Mouse (Mus musculus) intestine, embryonic 16.5 days (tissue): ENCODE results near the gene Krt17. TPM values are rescaled to one million over a fixed set of nuclear protein-coding genes. Genes with fewer than 3 reads are reported as not detected.
"Not testable (repeated sequence)": the region's sequence is repeated elsewhere in the genome, so short reads cannot be mapped to it uniquely, and the experiment has no call there.

Source experiments
- ATAC-seq: fragments of 200-750 bp; cut with Nextera tagmentation; 2 replicates; pipeline ENCODE4 v1.8.0; 2017; ENCODE audit warnings: moderate TSS enrichment, moderate library complexity
- H3K27ac ChIP-seq: fragments of 300-500 bp; sonication (generic); 2 replicates; pipeline ENCODE4 v1.5.1; 2014; ENCODE audit warnings: mild to moderate bottlenecking, low read length
- H3K27me3 ChIP-seq: fragments of 300-500 bp; sonication (generic); replicated peaks from 2 replicates; pipeline ENCODE4 v1.6.1; 2014; ENCODE audit warnings: low read length, control low read depth, mixed read lengths; ENCODE audit not compliant: control insufficient read depth, insufficient read depth
- H3K36me3 ChIP-seq: fragments of 300-500 bp; sonication (generic); 2 replicates; pipeline ENCODE4 v1.6.1; 2014; ENCODE audit warnings: low read length, control low read depth; ENCODE audit not compliant: control insufficient read depth, insufficient read depth
- H3K4me1 ChIP-seq: fragments of 300-500 bp; sonication (generic); 2 replicates; pipeline ENCODE4 v1.6.1; 2014; ENCODE audit warnings: low read length, control low read depth, mixed read lengths; ENCODE audit not compliant: control insufficient read depth, insufficient read depth
- H3K4me2 ChIP-seq: fragments of 300-500 bp; sonication (generic); 2 replicates; pipeline ENCODE4 v1.6.1; 2014; ENCODE audit warnings: low read depth, low read length, control low read depth
- H3K4me3 ChIP-seq: fragments of 300-500 bp; sonication (generic); 2 replicates; pipeline ENCODE4 v1.5.1; 2014; ENCODE audit warnings: mild to moderate bottlenecking, low read length
- H3K9ac ChIP-seq: fragments of 300-500 bp; sonication (generic); 2 replicates; pipeline ENCODE4 v1.6.1; 2014; ENCODE audit warnings: low read depth, low read length
- H3K9me3 ChIP-seq: fragments of 300-500 bp; sonication (generic); 2 replicates; pipeline ENCODE4 v1.6.1; 2016; ENCODE audit warnings: low read length, control low read depth; ENCODE audit not compliant: control insufficient read depth
- whole genome bisulfite sequencing: fragments of 180-500 bp; shearing (Covaris S2); extraction: QIAGEN DNeasy Blood & Tissue Kit; methylation state at CpG from one replicate; pipeline ENCODE4 v1.1.7; 2014; 5-methylcytosine and 5-hydroxymethylcytosine counted together
- polyA plus RNA-seq: library from polyadenylated mRNA; unstranded; fragments of >200 nt; fragmentation: Nextera tagmentation; extraction: Ambion mirVana; gene quantifications from 2 replicates; pipeline ENCODE4 v1.2.1, GENCODE M21; 2015

Krt17 gene
- 11.5 and 11.8 TPM in 2 replicates for polyA plus RNA-seq

DNA sequence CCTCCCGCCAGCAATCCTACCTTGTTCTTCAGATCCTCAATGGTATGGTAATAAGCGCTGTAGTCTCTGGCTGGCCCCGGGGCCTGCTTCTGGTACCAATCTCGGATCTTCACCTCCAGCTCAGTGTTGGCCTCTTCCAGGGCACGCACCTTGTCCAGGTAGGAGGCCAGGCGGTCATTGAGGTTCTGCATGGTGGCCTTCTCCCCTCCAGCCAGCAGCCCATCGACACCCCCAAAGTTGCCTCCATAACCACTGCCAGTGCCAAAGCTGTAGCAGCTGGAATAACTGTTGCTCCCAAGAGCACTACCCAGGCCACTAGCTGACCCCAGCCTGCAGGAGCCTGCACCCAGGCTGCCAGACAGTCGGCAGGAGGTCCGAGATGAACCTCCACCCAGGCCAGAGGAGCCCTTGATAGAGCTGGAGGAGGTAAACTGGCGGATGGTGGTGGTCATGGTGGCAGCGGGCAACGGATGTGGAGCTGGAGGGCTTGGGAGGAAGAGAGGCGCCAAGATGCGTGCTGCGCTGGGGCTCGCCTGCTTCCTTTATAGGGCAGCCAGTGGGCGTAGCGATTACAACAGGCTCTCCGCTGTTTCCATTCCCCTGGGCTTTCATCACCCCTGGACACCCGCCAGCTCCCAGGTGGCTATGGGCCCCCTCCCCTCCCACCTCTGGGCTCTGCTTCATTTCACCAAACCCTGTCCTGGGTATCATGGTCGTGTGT, at the start of gene Krt17:
TSS of gene Krt17 (minus strand) at position 516 of the 721 bp plus-strand sequence.
- H3K4me3 ChIP-seq, result no peak within 1 kb of the TSS
- H3K9me3 ChIP-seq, result no peaks in the 10 kb centered on the region
- no peaks in the 10 kb centered on the region for H3K4me1 ChIP-seq
- no peaks in the 10 kb centered on the region for H3K36me3 ChIP-seq
- H3K27ac ChIP-seq, result no peak within 1 kb of the TSS
- H3K4me2 ChIP-seq, result no peak within 1 kb of the TSS
- no peaks in the 10 kb centered on the region for H3K27me3 ChIP-seq
- ATAC-seq, result no peak
- 81% methylated on average over 21 of the region's 21 CpGs for WGBS
- no peak within 1 kb of the TSS for H3K9ac ChIP-seq

DNA sequence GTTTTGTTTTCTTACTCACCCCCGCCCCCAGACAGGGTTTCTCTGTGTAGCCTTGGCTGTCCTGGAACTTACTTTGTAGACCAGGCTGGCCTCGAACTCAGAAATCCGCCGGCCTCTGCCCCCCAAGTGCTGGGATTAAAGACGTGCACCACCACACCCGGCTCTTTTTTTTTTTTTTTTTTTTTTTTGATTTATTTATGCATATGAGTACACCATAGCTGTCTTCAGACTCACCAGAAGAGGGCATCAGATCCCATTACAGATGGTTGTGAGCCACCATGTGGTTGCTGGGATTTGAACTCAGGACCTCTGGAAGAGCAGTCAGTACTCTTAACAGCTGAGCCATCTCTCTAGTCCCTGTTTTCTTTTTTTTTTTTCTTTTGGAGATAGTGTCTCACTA, 47.8 kb upstream of the Krt17 start:
- WGBS, result 87% methylated on average over 6 of the region's 6 CpGs
- H3K9me3 ChIP-seq, H3K9ac ChIP-seq, H3K27ac ChIP-seq, H3K36me3 ChIP-seq, H3K4me1 ChIP-seq, H3K4me2 ChIP-seq, H3K4me3 ChIP-seq, H3K27me3 ChIP-seq, ATAC-seq: not testable (repeated sequence)

- no peak for ATAC-seq
- Histone ChIP-seq H3K36me3 (no peaks in the 10 kb centered on the region), H3K27me3 (no peaks in the 10 kb centered on the region), H3K9ac (no peak overlapping the region), H3K9me3 (no peaks in the 10 kb centered on the region), H3K4me1 (no peaks in the 10 kb centered on the region), H3K4me2 (no peak overlapping the region), H3K4me3 (no peak overlapping the region), H3K27ac (no peak overlapping the region)
- WGBS, result 81% methylated on average over 5 of the region's 5 CpGs
Observed at GRCm38 (mm10) chr11:100307900-100308299, 47.1 kb upstream of the Krt17 start.

DNA sequence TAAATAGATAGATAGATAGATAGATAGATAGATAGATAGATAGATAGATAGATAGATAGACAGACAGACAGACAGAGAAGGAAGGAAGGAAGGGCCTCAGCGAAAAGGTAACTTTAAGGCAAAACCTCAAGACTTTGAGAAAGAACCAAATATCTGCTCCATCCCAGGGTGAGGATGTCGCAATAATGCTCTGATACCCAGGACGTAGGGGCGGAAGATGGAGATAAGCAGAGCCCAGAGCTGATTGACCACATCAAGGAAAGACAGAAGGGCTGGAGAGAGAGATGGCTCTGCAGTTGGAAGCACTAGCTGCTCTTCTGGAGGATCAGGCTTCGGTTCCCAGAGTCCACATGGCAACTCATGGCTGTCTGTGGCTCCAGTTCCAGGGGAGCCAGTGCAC, 40.5 kb upstream of the Krt17 start:
- no peak overlapping the region for H3K4me2 ChIP-seq
- no peak overlapping the region for H3K9ac ChIP-seq
- ATAC-seq, result no peak
- no peak overlapping the region for H3K27ac ChIP-seq
- H3K4me3 ChIP-seq, result no peak overlapping the region
- H3K4me1 ChIP-seq, result 0 out of 2 replicates have a peak, but pooled peaks cover 5% of the 10 kb centered on the region
- H3K9me3 ChIP-seq, result no peaks in the 10 kb centered on the region
- H3K36me3 ChIP-seq, result no peaks in the 10 kb centered on the region
- 74% methylated on average over 5 of the region's 5 CpGs for WGBS
- no peaks in the 10 kb centered on the region for H3K27me3 ChIP-seq

DNA sequence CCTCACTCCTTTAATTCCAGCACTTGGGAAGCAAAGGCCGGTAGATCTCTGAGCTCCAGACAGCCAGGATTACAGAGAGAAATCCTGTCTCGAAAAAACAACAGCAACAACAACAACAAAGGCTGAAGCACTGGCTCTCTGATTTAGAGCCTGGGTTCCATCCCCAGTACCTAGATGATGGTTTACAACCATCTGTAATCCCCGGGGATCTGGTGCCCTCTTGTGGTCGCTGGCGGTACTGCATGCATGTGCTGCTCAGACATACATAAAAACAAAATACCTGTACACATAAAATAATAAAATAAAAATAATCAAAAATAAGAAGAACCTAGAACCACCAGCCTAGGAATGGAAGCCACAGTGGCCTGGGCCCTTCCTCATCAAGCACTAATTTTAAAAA, 39.5 kb upstream of the Krt17 start:
- no peak overlapping the region for H3K9ac ChIP-seq
- no peak overlapping the region for H3K27ac ChIP-seq
- ATAC-seq, result no peak
- H3K36me3 ChIP-seq, result no peaks in the 10 kb centered on the region
- no peak overlapping the region for H3K4me3 ChIP-seq
- WGBS, result 9% methylated on average over 5 of the region's 5 CpGs
- H3K4me1 ChIP-seq, result 0 out of 2 replicates have a peak, but pooled peaks cover 7% of the 10 kb centered on the region
- no peaks in the 10 kb centered on the region for H3K27me3 ChIP-seq
- no peak overlapping the region for H3K4me2 ChIP-seq
- no peaks in the 10 kb centered on the region for H3K9me3 ChIP-seq

GRCm38 (mm10) chr11:100298274-100299036, 37.6 kb upstream of the Krt17 start:
- ATAC-seq, result peak; percentile 52; the same call in 1 of the 2 replicates
- H3K27ac ChIP-seq, result no peak overlapping the region
- peak overlapping the region; percentile 41; the same call in 1 of the 2 replicates for H3K4me2 ChIP-seq
- H3K9ac ChIP-seq, result no peak overlapping the region
- 0 out of 2 replicates have a peak, but pooled peaks cover 9% of the 10 kb centered on the region for H3K4me1 ChIP-seq
- 0 out of 2 replicates have a peak overlapping the region, but pooled peaks have one; percentile 6 for H3K4me3 ChIP-seq
- no peaks in the 10 kb centered on the region for H3K9me3 ChIP-seq
- no peaks in the 10 kb centered on the region for H3K36me3 ChIP-seq
- WGBS, result 18% methylated on average over 18 of the region's 18 CpGs
- no peaks in the 10 kb centered on the region for H3K27me3 ChIP-seq

DNA sequence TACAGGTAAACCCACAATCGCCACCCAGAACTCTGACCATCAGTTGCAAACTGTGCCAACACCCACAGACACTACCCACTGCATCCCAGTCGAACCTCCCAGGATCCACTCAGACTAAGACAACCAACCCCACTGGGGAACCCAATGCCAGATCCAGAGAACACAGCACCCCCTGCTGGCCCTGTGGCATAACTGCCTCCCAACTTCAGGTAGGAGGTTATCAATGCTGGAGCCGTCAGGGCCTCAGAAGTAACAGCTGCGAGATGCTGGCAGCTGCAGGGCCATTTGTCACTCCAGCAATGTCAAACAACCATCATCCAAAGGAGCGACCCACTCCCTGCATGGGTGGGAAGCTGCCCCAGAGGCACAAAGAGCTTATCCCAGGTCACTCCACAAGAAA, 37.0 kb upstream of the Krt17 start:
- Histone ChIP-seq H3K9me3 (no peaks in the 10 kb centered on the region), H3K36me3 (no peaks in the 10 kb centered on the region), H3K9ac (no peak overlapping the region), H3K4me1 (0 out of 2 replicates have a peak, but pooled peaks cover 9% of the 10 kb centered on the region), H3K27me3 (no peaks in the 10 kb centered on the region), H3K27ac (no peak overlapping the region), H3K4me2 (peak overlapping the region; percentile 41; the same call in 1 of the 2 replicates), H3K4me3 (no peak overlapping the region)
- 40% methylated on average over 5 of the region's 5 CpGs for WGBS
- no peak for ATAC-seq

- WGBS, result 3% methylated on average over 10 of the region's 10 CpGs
Observed at GRCm38 (mm10) chr11:100295308-100295707, 34.5 kb upstream of the Krt17 start.

GRCm38 (mm10) chr11:100292884-100293283, 32.1 kb upstream of the Krt17 start:
- 66% methylated on average over 6 of the region's 6 CpGs for WGBS
- H3K27ac ChIP-seq, result no peak overlapping the region
- H3K9me3 ChIP-seq, result no peaks in the 10 kb centered on the region
- H3K9ac ChIP-seq, result no peak overlapping the region
- H3K4me2 ChIP-seq, result no peak overlapping the region
- H3K27me3 ChIP-seq, result no peaks in the 10 kb centered on the region
- peaks cover 26% of the 10 kb centered on the region for H3K4me1 ChIP-seq
- no peak for ATAC-seq
- no peaks in the 10 kb centered on the region for H3K36me3 ChIP-seq
- no peak overlapping the region for H3K4me3 ChIP-seq

More at GRCm38 (mm10) chr11:100295308-100295707, 34.5 kb upstream of the Krt17 start:
- ATAC-seq, result peak; percentile 59
- H3K27me3 ChIP-seq, result no peaks in the 10 kb centered on the region
- H3K4me1 ChIP-seq, result peaks cover 13% of the 10 kb centered on the region
- H3K4me2 ChIP-seq, result no peak overlapping the region
- no peaks in the 10 kb centered on the region for H3K9me3 ChIP-seq
- no peaks in the 10 kb centered on the region for H3K36me3 ChIP-seq
- no peak overlapping the region for H3K4me3 ChIP-seq
- H3K9ac ChIP-seq, result 0 out of 2 replicates have a peak overlapping the region, but pooled peaks have one; percentile 24
- no peak overlapping the region for H3K27ac ChIP-seq
